Mouse (Mus musculus): ENCODE measurements around the gene Nwd1. TPM values are rescaled to one million over a fixed set of nuclear protein-coding genes. Genes with fewer than 3 reads are reported as not detected.

The Nwd1 gene
- polyA plus RNA-seq, 1 experiment from 2014 or later, result 0.13 TPM

DNA sequence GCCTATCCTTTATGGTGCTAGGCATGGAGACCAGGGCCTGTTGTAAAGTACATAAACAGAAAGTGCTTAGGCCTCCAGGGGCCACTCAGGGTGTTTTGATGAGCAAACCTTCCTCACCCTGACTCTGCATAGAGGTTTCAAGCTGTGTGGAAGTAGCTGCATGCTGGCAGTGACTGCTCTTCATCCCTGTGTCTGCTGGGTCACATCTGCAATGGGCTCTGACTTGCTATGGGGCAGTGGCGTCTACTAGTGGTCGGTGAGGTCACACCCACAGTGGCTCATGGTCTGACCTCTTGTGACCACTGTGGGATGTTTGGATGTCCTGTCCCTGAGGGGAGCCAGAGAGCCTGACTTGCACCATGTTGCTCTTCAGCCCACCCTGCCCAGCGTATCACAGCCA lies 104.6 kb downstream of the Nwd1 start:
- Histone ChIP-seq H3K36me3 (peaks cover 94% of the 10 kb centered on the region), H3K27me3 (replicated peaks) (no peaks in the 10 kb centered on the region), H3K9me3 (replicated peaks) (no peaks in the 10 kb centered on the region), H3K27ac (ENCODE audit: poor library complexity, severe bottlenecking) (no peak overlapping the region), H3K4me3 (no peak overlapping the region), H3K4me2 (no peak overlapping the region), H3K4me1 (replicated peaks) (no peaks in the 10 kb centered on the region), H3K9ac (no peak overlapping the region)
- 77% methylated on average over 3 of the region's 3 CpGs for WGBS
- no peak for ATAC-seq (ENCODE audit: insufficient number of reproducible peaks, low FRiP score)

- 69% methylated on average over 3 of the region's 3 CpGs for WGBS
- Histone ChIP-seq H3K4me2 (no peak overlapping the region), H3K36me3 (peaks cover 94% of the 10 kb centered on the region), H3K4me1 (replicated peaks) (no peaks in the 10 kb centered on the region), H3K27ac (ENCODE audit: poor library complexity, severe bottlenecking) (no peak overlapping the region), H3K9ac (no peak overlapping the region), H3K4me3 (no peak overlapping the region), H3K9me3 (replicated peaks) (no peaks in the 10 kb centered on the region), H3K27me3 (replicated peaks) (no peaks in the 10 kb centered on the region)
- ATAC-seq (ENCODE audit: insufficient number of reproducible peaks, low FRiP score), result no peak
These were observed 105.8 kb downstream of the Nwd1 start for GRCm38 (mm10) chr8:72752289-72752688.

- Histone ChIP-seq H3K27ac (ENCODE audit: poor library complexity, severe bottlenecking) (no peak overlapping the region), H3K4me2 (no peak overlapping the region), H3K4me1 (replicated peaks) (no peaks in the 10 kb centered on the region), H3K36me3 (peaks cover 94% of the 10 kb centered on the region), H3K4me3 (no peak overlapping the region), H3K27me3 (replicated peaks) (no peaks in the 10 kb centered on the region), H3K9me3 (replicated peaks) (no peaks in the 10 kb centered on the region), H3K9ac (no peak overlapping the region)
- WGBS, result 92% methylated on average over 9 of the region's 9 CpGs
- no peak for ATAC-seq (ENCODE audit: insufficient number of reproducible peaks, low FRiP score)
These were observed 106.7 kb downstream of the Nwd1 start for GRCm38 (mm10) chr8:72753165-72753564.

DNA sequence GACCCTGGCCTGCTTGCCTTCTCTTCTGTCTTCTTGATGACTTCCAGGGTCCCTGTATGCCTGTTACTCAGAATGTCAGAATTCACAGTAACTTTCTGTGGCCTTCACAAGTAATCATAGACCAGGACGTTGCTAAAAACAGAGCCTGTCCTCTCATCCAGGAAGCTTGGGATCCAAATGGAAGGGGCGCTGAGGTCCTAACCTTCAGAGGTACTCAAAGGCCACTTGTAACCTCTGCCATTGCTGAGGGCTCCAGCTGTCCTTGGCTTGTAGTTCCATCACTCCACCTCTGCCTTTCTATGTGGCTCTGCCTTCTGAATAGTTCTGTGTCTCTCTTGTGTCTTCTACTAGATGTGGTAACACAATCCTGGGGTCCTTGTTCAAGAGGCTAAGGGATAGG lies 107.3 kb downstream of the Nwd1 start:
- no peak overlapping the region for H3K27ac ChIP-seq (ENCODE audit: poor library complexity, severe bottlenecking)
- no peak overlapping the region for H3K4me3 ChIP-seq
- no peak overlapping the region for H3K9ac ChIP-seq
- H3K9me3 ChIP-seq (replicated peaks), result no peaks in the 10 kb centered on the region
- WGBS, result 80% methylated on average over 2 of the region's 2 CpGs
- no peak overlapping the region for H3K4me2 ChIP-seq
- ATAC-seq (ENCODE audit: insufficient number of reproducible peaks, low FRiP score), result no peak
- H3K27me3 ChIP-seq (replicated peaks), result no peaks in the 10 kb centered on the region
- no peaks in the 10 kb centered on the region for H3K4me1 ChIP-seq (replicated peaks)
- peaks cover 94% of the 10 kb centered on the region for H3K36me3 ChIP-seq

GRCm38 (mm10) chr8:72756031-72756430 lies 109.5 kb downstream of the Nwd1 start:
- no peak for ATAC-seq (ENCODE audit: insufficient number of reproducible peaks, low FRiP score)
- no peaks in the 10 kb centered on the region for H3K27me3 ChIP-seq (replicated peaks)
- no peak overlapping the region for H3K9ac ChIP-seq
- WGBS, result 94% methylated on average over 2 of the region's 2 CpGs
- H3K27ac ChIP-seq (ENCODE audit: poor library complexity, severe bottlenecking), result no peak overlapping the region
- H3K4me2 ChIP-seq, result no peak overlapping the region
- no peak overlapping the region for H3K4me3 ChIP-seq
- peaks cover 81% of the 10 kb centered on the region for H3K36me3 ChIP-seq
- peaks cover 1% of the 10 kb centered on the region; the same call in 1 of the 2 replicates for H3K4me1 ChIP-seq (replicated peaks)
- H3K9me3 ChIP-seq (replicated peaks), result no peaks in the 10 kb centered on the region

DNA sequence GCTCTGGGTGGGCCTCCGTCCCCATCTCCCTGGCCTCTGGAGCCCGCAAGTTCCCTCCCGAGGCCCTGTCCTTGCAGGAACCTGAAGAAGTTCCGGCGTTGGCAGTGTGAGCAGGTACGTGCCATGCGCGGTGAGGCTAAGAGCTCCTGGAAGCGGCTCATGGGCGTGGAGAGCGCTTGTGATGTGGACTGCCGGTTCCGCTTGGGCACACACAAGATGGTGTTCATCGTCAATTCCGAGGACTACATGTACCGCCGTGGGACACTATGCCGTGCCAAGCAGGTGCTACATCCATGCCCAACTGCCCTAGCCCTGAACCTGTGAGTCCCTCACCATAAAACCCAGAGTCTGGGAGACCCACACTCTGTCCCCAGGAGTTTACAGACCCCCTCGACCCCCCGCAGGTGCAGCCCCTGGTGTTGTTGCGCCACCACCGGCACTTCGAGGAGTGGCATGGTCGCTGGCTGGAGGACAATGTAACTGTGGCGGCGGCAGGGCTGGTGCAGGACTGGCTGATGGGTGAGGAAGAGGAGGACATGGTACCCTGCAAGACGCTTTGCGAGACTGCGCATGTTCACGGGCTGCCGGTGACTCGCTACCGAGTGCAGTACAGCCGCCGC lies 110.4 kb downstream of the Nwd1 start:
- no peak for ATAC-seq (ENCODE audit: insufficient number of reproducible peaks, low FRiP score)
- Histone ChIP-seq H3K27me3 (replicated peaks) (no peaks in the 10 kb centered on the region), H3K4me2 (no peak overlapping the region), H3K36me3 (peaks cover 72% of the 10 kb centered on the region), H3K9ac (no peak overlapping the region), H3K4me3 (no peak overlapping the region), H3K27ac (ENCODE audit: poor library complexity, severe bottlenecking) (no peak overlapping the region), H3K4me1 (replicated peaks) (peaks cover 10% of the 10 kb centered on the region), H3K9me3 (replicated peaks) (no peaks in the 10 kb centered on the region)
- 96% methylated on average over 35 of the region's 35 CpGs for WGBS

GRCm38 (mm10) chr8:72757426-72758195 lies 111.1 kb downstream of the Nwd1 start:
- ATAC-seq (ENCODE audit: insufficient number of reproducible peaks, low FRiP score), result no peak
- no peak overlapping the region for H3K27ac ChIP-seq (ENCODE audit: poor library complexity, severe bottlenecking)
- H3K36me3 ChIP-seq, result peaks cover 65% of the 10 kb centered on the region
- H3K27me3 ChIP-seq (replicated peaks), result no peaks in the 10 kb centered on the region
- H3K9me3 ChIP-seq (replicated peaks), result no peaks in the 10 kb centered on the region
- no peak overlapping the region for H3K4me3 ChIP-seq
- peaks cover 11% of the 10 kb centered on the region for H3K4me1 ChIP-seq (replicated peaks)
- WGBS, result 90% methylated on average over 15 of the region's 15 CpGs
- H3K9ac ChIP-seq, result no peak overlapping the region
- no peak overlapping the region for H3K4me2 ChIP-seq

DNA sequence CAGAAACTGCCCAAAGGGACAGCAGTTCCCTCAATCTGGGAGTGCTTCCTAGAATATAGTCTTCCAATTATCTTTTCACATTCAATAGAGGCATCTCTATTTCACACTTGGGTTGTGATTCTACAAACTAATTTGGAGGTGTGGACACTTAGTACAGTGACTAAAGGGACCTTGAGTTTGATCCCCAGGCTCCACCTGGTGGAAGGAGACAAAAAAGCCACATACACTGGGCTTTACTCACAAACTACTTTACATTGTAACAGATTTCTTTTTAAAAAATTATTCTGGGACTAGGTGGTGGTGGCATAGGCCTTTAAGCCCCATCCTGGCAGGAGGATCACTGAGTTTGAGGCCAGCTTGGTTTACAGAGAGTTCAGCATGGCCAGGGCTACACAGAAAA lies 111.8 kb downstream of the Nwd1 start:
- no peaks in the 10 kb centered on the region for H3K9me3 ChIP-seq (replicated peaks)
- no peak overlapping the region for H3K4me3 ChIP-seq
- no peak overlapping the region for H3K9ac ChIP-seq
- ATAC-seq (ENCODE audit: insufficient number of reproducible peaks, low FRiP score), result no peak
- H3K4me1 ChIP-seq (replicated peaks), result peaks cover 11% of the 10 kb centered on the region
- H3K36me3 ChIP-seq, result peaks cover 58% of the 10 kb centered on the region
- no peak overlapping the region for H3K27ac ChIP-seq (ENCODE audit: poor library complexity, severe bottlenecking)
- no peaks in the 10 kb centered on the region for H3K27me3 ChIP-seq (replicated peaks)
- H3K4me2 ChIP-seq, result no peak overlapping the region

- Histone ChIP-seq H3K4me2 (no peak overlapping the region), H3K9me3 (replicated peaks) (no peaks in the 10 kb centered on the region), H3K36me3 (peaks cover 44% of the 10 kb centered on the region), H3K4me3 (no peak overlapping the region), H3K27ac (ENCODE audit: poor library complexity, severe bottlenecking) (no peak overlapping the region), H3K27me3 (replicated peaks) (no peaks in the 10 kb centered on the region), H3K9ac (no peak overlapping the region), H3K4me1 (replicated peaks) (peaks cover 11% of the 10 kb centered on the region)
- 83% methylated on average over 3 of the region's 3 CpGs for WGBS
- no peak for ATAC-seq (ENCODE audit: insufficient number of reproducible peaks, low FRiP score)
These were observed 113.7 kb downstream of the Nwd1 start for GRCm38 (mm10) chr8:72760216-72760615.

GRCm38 (mm10) chr8:72761322-72762051 lies 115.0 kb downstream of the Nwd1 start, which contains the start of gene F2rl3:
Gene F2rl3, plus strand, starts transcription at chr8:72761880.
- Histone ChIP-seq H3K9me3 (replicated peaks) (no peaks in the 10 kb centered on the region), H3K27me3 (replicated peaks) (no peaks in the 10 kb centered on the region), H3K9ac (no peak within 1 kb of the TSS), H3K27ac (ENCODE audit: poor library complexity, severe bottlenecking) (no peak within 1 kb of the TSS), H3K36me3 (peaks cover 32% of the 10 kb centered on the region), H3K4me1 (replicated peaks) (peaks cover 11% of the 10 kb centered on the region), H3K4me2 (no peak within 1 kb of the TSS), H3K4me3 (no peak within 1 kb of the TSS)
- 68% methylated on average over 7 of the region's 7 CpGs for WGBS
- ATAC-seq (ENCODE audit: insufficient number of reproducible peaks, low FRiP score), result no peak

- ATAC-seq (ENCODE audit: insufficient number of reproducible peaks, low FRiP score), result no peak
- no peak overlapping the region for H3K27ac ChIP-seq (ENCODE audit: poor library complexity, severe bottlenecking)
- H3K9me3 ChIP-seq (replicated peaks), result no peaks in the 10 kb centered on the region
- no peak overlapping the region for H3K9ac ChIP-seq
- H3K27me3 ChIP-seq (replicated peaks), result no peaks in the 10 kb centered on the region
- 85% methylated on average over 12 of the region's 12 CpGs for WGBS
- H3K4me2 ChIP-seq, result no peak overlapping the region
- H3K4me3 ChIP-seq, result no peak overlapping the region
- peaks cover 11% of the 10 kb centered on the region for H3K4me1 ChIP-seq (replicated peaks)
- H3K36me3 ChIP-seq, result peaks cover 24% of the 10 kb centered on the region
These were observed 115.8 kb downstream of the Nwd1 start for GRCm38 (mm10) chr8:72762306-72762705.

All from heart, embryonic 12.5 days (tissue).